Mouse (Mus musculus) erythroblast, embryonic 14.5 days (primary cell): Measurements from ENCODE around the gene Spag6.

Source experiments
- GATA1 ChIP-seq: IDR thresholded peaks from 2 replicates; pipeline ENCODE4 v1.6.1; 2012; ENCODE audit warnings: low read length, inconsistent platforms, mixed read lengths
- TAL1 ChIP-seq: IDR thresholded peaks from 3 replicates; pipeline ENCODE4 v1.6.1; 2012; ENCODE audit warnings: low read length, inconsistent platforms, mixed read lengths

DNA sequence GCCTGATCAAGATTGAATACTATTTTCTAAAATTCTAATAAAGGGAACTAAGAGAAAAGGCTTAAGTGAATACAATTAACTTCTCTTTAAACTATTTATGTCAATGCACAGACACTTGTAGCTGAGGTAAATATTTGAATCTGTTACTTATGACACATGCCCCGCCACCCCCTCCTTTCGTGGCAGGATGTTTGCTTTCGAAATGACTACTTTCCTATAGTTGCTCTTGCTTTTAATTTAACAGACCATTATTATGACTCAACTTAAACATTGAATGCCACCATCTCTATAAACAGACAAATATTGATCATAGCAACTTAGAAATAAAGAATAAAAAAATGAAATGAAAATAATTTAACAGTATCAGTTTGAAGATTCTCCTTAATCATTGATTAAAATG is 29.8 kb upstream of the Spag6 start:
- TF ChIP-seq TAL1 (no peak), GATA1 (no peak)
